Mouse (Mus musculus): ENCODE data around the gene Mtmr14. TPM values are rescaled to one million over a fixed set of nuclear protein-coding genes. Genes with fewer than 3 reads are reported as not detected.

Mtmr14 gene
- polyA plus RNA-seq, 1 experiment from 2014 or later, result 34.8 TPM

- CTCF ChIA-PET, result interaction anchor here (0.6 kb wide), 1 partner anchor 423 kb away, joined by 3 read pairs; no protein-coding TSS in a partner anchor
- DNase-seq (ENCODE audit: low read depth, low spot score) (no peak), ATAC-seq (no peak)
- no peak for TF ChIP-seq CTCF (IDR thresholded peaks at IDR 0.05)
- in situ Hi-C loops (cut with MboI; ENCODE audit: low pct_unique_long_range_greater_than_20kb), result no loop called here
- no peaks in the 10 kb centered on the region for H3K27me3 ChIP-seq
- POLR2A ChIA-PET, result no interaction called here
These were observed 5.1 kb downstream of the Mtmr14 start for GRCm38 (mm10) chr6:113242753-113243152.

- no peak for DNase-seq (ENCODE audit: low read depth, low spot score)
- no peaks in the 10 kb centered on the region for H3K27me3 ChIP-seq
- POLR2A ChIA-PET, result no interaction called here
- CTCF ChIA-PET, result interaction anchor here (0.9 kb wide), 1 partner anchor 11 kb away, joined by 3 read pairs; no protein-coding TSS in a partner anchor
- TF ChIP-seq CTCF (IDR thresholded peaks at IDR 0.05), result no peak
- no peak for ATAC-seq
- in situ Hi-C loops (cut with MboI; ENCODE audit: low pct_unique_long_range_greater_than_20kb), result no loop called here
These were observed 7.9 kb downstream of the Mtmr14 start for GRCm38 (mm10) chr6:113245585-113245984.

- ChIA-PET POLR2A (interaction anchor here (0.5 kb wide), 1 partner anchor 205 kb away, joined by 5 read pairs; no protein-coding TSS in a partner anchor), CTCF (no interaction called here)
- in situ Hi-C loops (cut with MboI; ENCODE audit: low pct_unique_long_range_greater_than_20kb), result no loop called here
- ATAC-seq, result no peak
- no peaks in the 10 kb centered on the region for H3K27me3 ChIP-seq
- no peak for TF ChIP-seq CTCF (IDR thresholded peaks at IDR 0.05)
- no peak for DNase-seq (ENCODE audit: low read depth, low spot score)
These were observed 13.1 kb downstream of the Mtmr14 start for GRCm38 (mm10) chr6:113250786-113251185.

- no peak for ATAC-seq
- no peaks in the 10 kb centered on the region for H3K27me3 ChIP-seq
- in situ Hi-C loops (cut with MboI; ENCODE audit: low pct_unique_long_range_greater_than_20kb), result no loop called here
- POLR2A ChIA-PET, result no interaction called here
- CTCF ChIA-PET, result interaction anchor here (1.5 kb wide), 1 partner anchor 12 kb away, joined by 3 read pairs; no protein-coding TSS in a partner anchor
- DNase-seq (ENCODE audit: low read depth, low spot score), result no peak
- TF ChIP-seq CTCF (IDR thresholded peaks at IDR 0.05), result peak; percentile 47
These were observed 14.3 kb downstream of the Mtmr14 start for GRCm38 (mm10) chr6:113251921-113252320.

GRCm38 (mm10) chr6:113254899-113255298, 17.3 kb downstream of the Mtmr14 start:
- CTCF ChIA-PET, result no interaction called here
- DNase-seq (ENCODE audit: low read depth, low spot score) (no peak), ATAC-seq (no peak)
- no peak for TF ChIP-seq CTCF (IDR thresholded peaks at IDR 0.05)
- H3K27me3 ChIP-seq, result no peaks in the 10 kb centered on the region
- in situ Hi-C loops (cut with MboI; ENCODE audit: low pct_unique_long_range_greater_than_20kb), result no loop called here
- POLR2A ChIA-PET, result no interaction called here

GRCm38 (mm10) chr6:113261174-113261858, 23.7 kb downstream of the Mtmr14 start:
- ATAC-seq (no peak), DNase-seq (ENCODE audit: low read depth, low spot score) (no peak)
- in situ Hi-C loops (cut with MboI; ENCODE audit: low pct_unique_long_range_greater_than_20kb), result no loop called here
- no peaks in the 10 kb centered on the region for H3K27me3 ChIP-seq
- ChIA-PET POLR2A (interaction anchor here (1.2 kb wide), 1 partner anchor 185 kb away, joined by 3 read pairs; no protein-coding TSS in a partner anchor), CTCF (interaction anchor here (0.7 to 1.2 kb wide), 4 partner anchors 13 to 89 kb away, joined by 3 to 8 read pairs (median 4); no protein-coding TSS in a partner anchor)
- TF ChIP-seq CTCF (IDR thresholded peaks at IDR 0.05), result no peak

GRCm38 (mm10) chr6:113263531-113263930, 25.9 kb downstream of the Mtmr14 start:
- no peaks in the 10 kb centered on the region for H3K27me3 ChIP-seq
- TF ChIP-seq CTCF (IDR thresholded peaks at IDR 0.05), result no peak
- DNase-seq (ENCODE audit: low read depth, low spot score) (no peak), ATAC-seq (no peak)
- in situ Hi-C loops (cut with MboI; ENCODE audit: low pct_unique_long_range_greater_than_20kb), result no loop called here
- POLR2A ChIA-PET, result no interaction called here
- CTCF ChIA-PET, result no interaction called here

- peak; percentile 75 for ATAC-seq
- in situ Hi-C loops (cut with MboI; ENCODE audit: low pct_unique_long_range_greater_than_20kb), result no loop called here
These were observed 26.8 kb downstream of the Mtmr14 start for GRCm38 (mm10) chr6:113264429-113264828.

GRCm38 (mm10) chr6:113266996-113267655, 29.5 kb downstream of the Mtmr14 start:
- no peak for DNase-seq (ENCODE audit: low read depth, low spot score)
- ChIA-PET CTCF (interaction anchor here (1.0 kb wide), 1 partner anchor 125 kb away, joined by 3 read pairs; no protein-coding TSS in a partner anchor), POLR2A (interaction anchor here (0.7 kb wide), 1 partner anchor 59 kb away, joined by 3 read pairs; no protein-coding TSS in a partner anchor)
- H3K27me3 ChIP-seq, result no peaks in the 10 kb centered on the region
- no peak for ATAC-seq
- no peak for TF ChIP-seq CTCF (IDR thresholded peaks at IDR 0.05)
- in situ Hi-C loops (cut with MboI; ENCODE audit: low pct_unique_long_range_greater_than_20kb), result no loop called here

More at GRCm38 (mm10) chr6:113264429-113264828, 26.8 kb downstream of the Mtmr14 start:
- DNase-seq (ENCODE audit: low read depth, low spot score), result peak; percentile 28
- POLR2A ChIA-PET, result no interaction called here
- no peaks in the 10 kb centered on the region for H3K27me3 ChIP-seq
- CTCF ChIA-PET, result no interaction called here
- TF ChIP-seq CTCF (IDR thresholded peaks at IDR 0.05), result no peak

GRCm38 (mm10) chr6:113267988-113268387, 30.3 kb downstream of the Mtmr14 start:
- H3K27me3 ChIP-seq, result no peaks in the 10 kb centered on the region
- no peak for TF ChIP-seq CTCF (IDR thresholded peaks at IDR 0.05)
- ATAC-seq, result no peak
- POLR2A ChIA-PET, result no interaction called here
- DNase-seq (ENCODE audit: low read depth, low spot score), result no peak
- in situ Hi-C loops (cut with MboI; ENCODE audit: low pct_unique_long_range_greater_than_20kb), result no loop called here
- CTCF ChIA-PET, result interaction anchor here (0.9 to 1.5 kb wide), 2 partner anchors 21 to 30 kb away, joined by 3 to 4 read pairs; no protein-coding TSS in a partner anchor

GRCm38 (mm10) chr6:113272365-113272764, 34.7 kb downstream of the Mtmr14 start:
- no peak for TF ChIP-seq CTCF (IDR thresholded peaks at IDR 0.05)
- in situ Hi-C loops (cut with MboI; ENCODE audit: low pct_unique_long_range_greater_than_20kb), result no loop called here
- POLR2A ChIA-PET, result no interaction called here

More at GRCm38 (mm10) chr6:113272365-113272764, 34.7 kb downstream of the Mtmr14 start:
- ATAC-seq (no peak), DNase-seq (ENCODE audit: low read depth, low spot score) (no peak)
- H3K27me3 ChIP-seq, result no peaks in the 10 kb centered on the region
- CTCF ChIA-PET, result interaction anchor here (1.1 kb wide), 1 partner anchor 58 kb away, joined by 3 read pairs; no protein-coding TSS in a partner anchor

Measured in Patski (cell line).